Mouse (Mus musculus): ENCODE measurements at regions not wholly inside any gene's neighbourhood (a gene's known extent, or its start where the extent isn't known, plus 50 kb on each side); places are given as distances from the start of the nearest gene placed in this dataset.

- no peak for TF ChIP-seq MYOD1 (IDR thresholded peaks at IDR 0.05; ENCODE audit: control insufficient read depth, insufficient read length, low read depth)
- no peak for TF ChIP-seq CTCF (IDR thresholded peaks at IDR 0.05; ENCODE audit: control insufficient read depth, insufficient read depth, insufficient read length)
These were observed 693.3 kb downstream of the Ttll7 start for GRCm38 (mm10) chr3:147545329-147546006.
